In genomic region chr3:132015205-132015604, GRCm38 (mm10) we compare ENCODE assay signal across 17 mouse cellular contexts.
DNase-seq lines count a peak whose midpoint lies in the region; ATAC-seq lines count a peak whose summit lies in the region.
"Had no signal": no experiment of that assay in that cellular context is flagged by ENCODE, and none has a peak within 500 bp of the region (broad histone marks: within the 10 kb centered on the region; RNA-seq: fewer than 3 reads in every experiment).

No protein-coding gene starts in this region.

- H3K4me2 ChIP-seq in lung, embryonic 15.5 days, result 0 out of 2 replicates have a peak overlapping the region, but pooled peaks have one; percentile 2
- H3K4me2 ChIP-seq in forebrain, embryonic 11.5 days (ENCODE audit: low read depth, low read length, severe bottlenecking), result no peak overlapping the region
- no peak overlapping the region for H3K4me2 ChIP-seq in forebrain, embryonic 16.5 days (ENCODE audit: low read length)
- H3K4me2 ChIP-seq in midbrain, embryonic 16.5 days (ENCODE audit: low read length), result peak overlapping the region; percentile 14; the same call in 1 of the 2 replicates
- H3K4me2 ChIP-seq: heart, embryonic 15.5 days; neural tube, embryonic 15.5 days had no signal

- DNase-seq in lung, postnatal 25 days (ENCODE audit: low spot score), result no peak
- no peak for DNase-seq in forebrain, embryonic 11.5 days (ENCODE audit: low spot score)
- no peak for DNase-seq in right cerebral cortex, adult 2 months (ENCODE audit: low spot score in 2 of 2)
- no peak for DNase-seq in urinary bladder, postnatal 4 days (ENCODE audit: low spot score in 2 of 2)
- DNase-seq: cerebellum, adult 11 months; cerebellum, postnatal 25 days; kidney, postnatal 4 days; spleen, adult 18-20 months; thymus, adult 2 months had no signal

- 0 out of 2 replicates have a peak, but pooled peaks cover 6% of the 10 kb centered on the region for H3K4me1 ChIP-seq in lung, embryonic 15.5 days
- H3K4me1 ChIP-seq in forebrain, embryonic 11.5 days (replicated peaks; ENCODE audit: control insufficient read depth, insufficient read depth, low read length), result peaks cover 7% of the 10 kb centered on the region; the same call in 1 of the 2 replicates
- H3K4me1 ChIP-seq in forebrain, embryonic 16.5 days (replicated peaks; ENCODE audit: control insufficient read depth, insufficient read depth, low read length), result peaks cover 11% of the 10 kb centered on the region
- peaks cover 13% of the 10 kb centered on the region; the same call in 1 of the 2 replicates for H3K4me1 ChIP-seq in midbrain, embryonic 16.5 days (ENCODE audit: control insufficient read depth, insufficient read depth, low read length)
- H3K4me1 ChIP-seq: heart, embryonic 15.5 days had no signal

- 42% methylated on average over 6 of the region's 6 CpGs for WGBS in lung, embryonic 15.5 days
- WGBS in forebrain, embryonic 11.5 days, result 43% methylated on average over 6 of the region's 6 CpGs
- 7% methylated on average over 6 of the region's 6 CpGs for WGBS in forebrain, embryonic 16.5 days
- 17% methylated on average over 6 of the region's 6 CpGs for WGBS in midbrain, embryonic 16.5 days

- no peak overlapping the region for H3K27ac ChIP-seq in lung, embryonic 15.5 days
- peak overlapping the region; percentile 38; the same call in 1 of the 2 replicates for H3K27ac ChIP-seq in forebrain, embryonic 11.5 days (ENCODE audit: low read depth, low read length)
- H3K27ac ChIP-seq in forebrain, embryonic 16.5 days (ENCODE audit: low read length), result 0 out of 2 replicates have a peak overlapping the region, but pooled peaks have one; percentile 11
- 0 out of 2 replicates have a peak overlapping the region, but pooled peaks have one; percentile 17 for H3K27ac ChIP-seq in midbrain, embryonic 16.5 days (ENCODE audit: low read length)
- H3K27ac ChIP-seq: heart, embryonic 15.5 days; neural tube, embryonic 15.5 days had no signal

- no peak overlapping the region for H3K9ac ChIP-seq in lung, embryonic 15.5 days
- H3K9ac ChIP-seq in forebrain, embryonic 11.5 days (ENCODE audit: low read length), result no peak overlapping the region
- no peak overlapping the region for H3K9ac ChIP-seq in forebrain, embryonic 16.5 days (replicated peaks; ENCODE audit: low read depth, low read length)
- no peak overlapping the region for H3K9ac ChIP-seq in midbrain, embryonic 16.5 days (ENCODE audit: low read depth, low read length)
- H3K9ac ChIP-seq: heart, embryonic 15.5 days; neural tube, embryonic 15.5 days had no signal

- no peaks in the 10 kb centered on the region for H3K36me3 ChIP-seq in lung, embryonic 15.5 days
- no peaks in the 10 kb centered on the region for H3K36me3 ChIP-seq in forebrain, embryonic 11.5 days (ENCODE audit: control insufficient read depth, insufficient read depth, low read length)
- H3K36me3 ChIP-seq in forebrain, embryonic 16.5 days (ENCODE audit: control insufficient read depth, insufficient read depth), result no peaks in the 10 kb centered on the region
- H3K36me3 ChIP-seq in midbrain, embryonic 16.5 days (ENCODE audit: control insufficient read depth, insufficient read depth, low read length), result no peaks in the 10 kb centered on the region
- H3K36me3 ChIP-seq: G1E; heart, embryonic 15.5 days; neural tube, embryonic 15.5 days had no signal

- ATAC-seq in lung, embryonic 15.5 days (ENCODE audit: borderline replicate concordance, extremely low read depth, low FRiP score, low TSS enrichment), result peak; percentile 59; the same call in 1 of the 2 replicates
- ATAC-seq in forebrain, embryonic 11.5 days (replicated peaks; ENCODE audit: low FRiP score), result no peak
- 0 out of 2 replicates have a peak, but pooled peaks have one; percentile 4 for ATAC-seq in forebrain, embryonic 16.5 days
- no peak for ATAC-seq in midbrain, embryonic 16.5 days

- no peaks in the 10 kb centered on the region for H3K27me3 ChIP-seq in lung, embryonic 15.5 days
- no peaks in the 10 kb centered on the region for H3K27me3 ChIP-seq in forebrain, embryonic 11.5 days (ENCODE audit: control insufficient read depth, insufficient read depth, low read length)
- H3K27me3 ChIP-seq in forebrain, embryonic 16.5 days (replicated peaks; ENCODE audit: control insufficient read depth, insufficient read depth, low read length), result no peaks in the 10 kb centered on the region
- H3K27me3 ChIP-seq in midbrain, embryonic 16.5 days (ENCODE audit: control insufficient read depth, insufficient read depth, low read depth, low read length), result no peaks in the 10 kb centered on the region
- H3K27me3 ChIP-seq: heart, embryonic 15.5 days; neural tube, embryonic 15.5 days had no signal

- no peaks in the 10 kb centered on the region for H3K9me3 ChIP-seq in lung, embryonic 15.5 days
- H3K9me3 ChIP-seq in forebrain, embryonic 11.5 days (ENCODE audit: control insufficient read depth, low read length), result no peaks in the 10 kb centered on the region
- no peaks in the 10 kb centered on the region for H3K9me3 ChIP-seq in forebrain, embryonic 16.5 days (ENCODE audit: control insufficient read depth, low read length)
- H3K9me3 ChIP-seq in midbrain, embryonic 16.5 days (replicated peaks; ENCODE audit: control insufficient read depth, low read length, poor library complexity, severe bottlenecking), result no peaks in the 10 kb centered on the region
- H3K9me3 ChIP-seq: heart, embryonic 15.5 days; neural tube, embryonic 15.5 days had no signal

- H3K4me3 ChIP-seq in lung, embryonic 15.5 days, result no peak overlapping the region
- no peak overlapping the region for H3K4me3 ChIP-seq in forebrain, embryonic 11.5 days (ENCODE audit: low read depth, low read length)
- no peak overlapping the region for H3K4me3 ChIP-seq in forebrain, embryonic 16.5 days (replicated peaks; ENCODE audit: low read length)
- no peak overlapping the region for H3K4me3 ChIP-seq in midbrain, embryonic 16.5 days (ENCODE audit: low read depth, low read length)
- H3K4me3 ChIP-seq: erythroblast, embryonic 14.5 days; heart, embryonic 15.5 days; myocyte; neural tube, embryonic 15.5 days had no signal

Comparison
In these comparisons a context has a peak if more than half of its experiments do, and no peak if none do; other contexts are left out.
1. ATAC-seq: peak in lung, embryonic 15.5 days (single experiment) and forebrain, embryonic 16.5 days (single experiment); none in forebrain, embryonic 11.5 days (single experiment) and midbrain, embryonic 16.5 days (single experiment).
2. H3K4me2 ChIP-seq: peak in lung, embryonic 15.5 days (single experiment) and midbrain, embryonic 16.5 days (single experiment); none in forebrain, embryonic 11.5 days (single experiment) and forebrain, embryonic 16.5 days (single experiment).